In genomic region chr10:72309045-72309444, GRCm38 (mm10) we compare ENCODE assay signal across 7 mouse cellular contexts.
ATAC-seq and TF ChIP-seq lines count a peak whose summit lies in the region.
"Not testable (repeated sequence)": the region's sequence is repeated elsewhere in the genome, so short reads cannot be mapped to it uniquely, and the experiment has no call there.

No protein-coding gene starts in this region.

- not testable (repeated sequence) for H3K27me3 ChIP-seq in testis, adult 2 months (ENCODE audit: control insufficient read depth, insufficient read depth, low read length)

- peak overlapping the region; percentile 17; the same call in 1 of the 2 replicates for H3K4me3 ChIP-seq in testis, adult 2 months (ENCODE audit: control insufficient read depth, low read depth, low read length)

- not testable (repeated sequence) for H3K36me3 ChIP-seq in testis, adult 2 months (ENCODE audit: control insufficient read depth, insufficient read depth, low read length)

- not testable (repeated sequence) for H3K27ac ChIP-seq in testis, adult 2 months (ENCODE audit: control insufficient read depth, insufficient read depth, low read depth, low read length)

- TF ChIP-seq CTCF in testis, adult 2 months (IDR thresholded peaks at IDR 0.05; ENCODE audit: control insufficient read depth, insufficient read depth, insufficient replicate concordance, low read depth, low read length): not testable (repeated sequence)

- H3K4me1 ChIP-seq in testis, adult 2 months (ENCODE audit: control insufficient read depth, insufficient read depth, low read length): not testable (repeated sequence)

- 0 out of 2 replicates have a peak, but pooled peaks have one; percentile 47 for ATAC-seq in common myeloid progenitor, adult 5-6 weeks (replicated peaks; ENCODE audit: low read depth, poor library complexity, severe bottlenecking)
- ATAC-seq in erythroid progenitor cell, adult 5-6 weeks (replicated peaks; ENCODE audit: low FRiP score, poor library complexity, severe bottlenecking): peak; percentile 94
- peak; percentile 62 for ATAC-seq in granulocyte monocyte progenitor cell, adult 5-6 weeks (replicated peaks; ENCODE audit: poor library complexity, severe bottlenecking)
- peak; percentile 82 for ATAC-seq in megakaryocyte, adult 5-6 weeks (ENCODE audit: poor library complexity, severe bottlenecking)
- 0 out of 2 replicates have a peak, but pooled peaks have one; percentile 50 for ATAC-seq in megakaryocyte-erythroid progenitor cell, adult 5-6 weeks (replicated peaks; ENCODE audit: low FRiP score, low TSS enrichment, poor library complexity, severe bottlenecking)
- 0 out of 2 replicates have a peak, but pooled peaks have one; percentile 43 for ATAC-seq in monocyte, adult 5-6 weeks (replicated peaks; ENCODE audit: insufficient number of reproducible peaks, low FRiP score, low TSS enrichment, poor library complexity, severe bottlenecking)

- not testable (repeated sequence) for TF ChIP-seq POLR2A in testis, adult 2 months (IDR thresholded peaks at IDR 0.05; ENCODE audit: control insufficient read depth, low read depth, low read length)

Comparison
In these comparisons a context has a peak if more than half of its experiments do, and no peak if none do; other contexts are left out.
1. ATAC-seq: peak in every context shown above with its lines; median percentile 94 in erythroid progenitor cell, adult 5-6 weeks; 82 in megakaryocyte, adult 5-6 weeks; 62 in granulocyte monocyte progenitor cell, adult 5-6 weeks; 50 in megakaryocyte-erythroid progenitor cell, adult 5-6 weeks; 47 in common myeloid progenitor, adult 5-6 weeks; 43 in monocyte, adult 5-6 weeks.